Mouse (Mus musculus) hindbrain, postnatal 0 days (tissue): ENCODE data around the gene Zfp366. TPM values are rescaled to one million over a fixed set of nuclear protein-coding genes. Genes with fewer than 3 reads are reported as not detected.

Experiments used
- ATAC-seq: fragments of 200-750 bp; cut with Nextera tagmentation; 2 replicates; pipeline ENCODE4 v1.8.0; 2017; ENCODE audit warnings: mild to moderate bottlenecking, moderate TSS enrichment, moderate library complexity
- DNase-seq: peaks from one replicate; pipeline ENCODE4 v3.0.0-alpha.2; 2015; ENCODE audit warnings: low spot score
- H3K27ac ChIP-seq: fragments of 300-500 bp; sonication (generic); 2 replicates; pipeline ENCODE4 v1.5.1; 2014; ENCODE audit warnings: mild to moderate bottlenecking
- H3K27me3 ChIP-seq: fragments of 300-500 bp; sonication (generic); 2 replicates; pipeline ENCODE4 v1.6.1; 2014; ENCODE audit warnings: low read length, mixed read lengths; ENCODE audit not compliant: insufficient read depth
- H3K36me3 ChIP-seq: fragments of 300-500 bp; sonication (generic); 2 replicates; pipeline ENCODE4 v1.6.1; 2014; ENCODE audit warnings: low read length, mixed read lengths; ENCODE audit not compliant: insufficient read depth
- H3K4me1 ChIP-seq: fragments of 300-500 bp; sonication (generic); 2 replicates; pipeline ENCODE4 v1.6.1; 2014; ENCODE audit warnings: antibody characterized with exemption, low read length, mixed read lengths; ENCODE audit not compliant: insufficient read depth
- H3K4me2 ChIP-seq: fragments of 300-500 bp; sonication (generic); 2 replicates; pipeline ENCODE4 v1.6.1; 2014; ENCODE audit warnings: low read depth, mild to moderate bottlenecking, low read length, moderate library complexity, mixed read lengths
- H3K4me3 ChIP-seq: fragments of 300-500 bp; sonication (generic); 2 replicates; pipeline ENCODE4 v1.5.1; 2014; ENCODE audit warnings: low read length
- H3K9ac ChIP-seq: fragments of 300-500 bp; sonication (generic); replicated peaks from 2 replicates; pipeline ENCODE4 v1.6.1; 2014; ENCODE audit warnings: mild to moderate bottlenecking, low read length, moderate library complexity, mixed read lengths
- H3K9me3 ChIP-seq: fragments of 300-500 bp; sonication (generic); 2 replicates; pipeline ENCODE4 v1.6.1; 2016; ENCODE audit warnings: low read length, mixed read lengths
- CTCF ChIP-seq: IDR thresholded peaks from 2 replicates; pipeline ENCODE4 v1.5.1; 2016; ENCODE audit warnings: antibody characterized with exemption, control low read depth, low read depth
- WGBS: fragments of 180-500 bp; shearing (Covaris S2); extraction: QIAGEN DNeasy Blood & Tissue Kit; methylation state at CpG from one replicate; pipeline ENCODE4 v1.1.7; 2014; 5-methylcytosine and 5-hydroxymethylcytosine counted together
- polyA plus RNA-seq: library from polyadenylated mRNA; unstranded; fragments of >200 nt; fragmentation: Nextera tagmentation; extraction: Ambion mirVana; gene quantifications from 2 replicates; pipeline ENCODE4 v1.2.1, GENCODE M21; 2015
- total RNA-seq: library from RNA; depleted of rRNA; stranded (reverse); fragments of >200 nt; gene quantifications from 2 replicates; pipeline ENCODE4 v1.2.3, GENCODE M21; 2014

Zfp366 gene
- total and polyA plus RNA-seq, 2 experiments from 2014 or later, result 0.30 to 2.2 TPM

GRCm38 (mm10) chr13:99262406-99262805, 77.8 kb downstream of the Zfp366 start:
- H3K9ac ChIP-seq, result no peak overlapping the region
- H3K4me1 ChIP-seq, result no peaks in the 10 kb centered on the region
- no peak overlapping the region for H3K27ac ChIP-seq
- no peak for TF ChIP-seq CTCF
- 91% methylated on average over 1 of the region's 1 CpGs for WGBS
- no peaks in the 10 kb centered on the region for H3K9me3 ChIP-seq
- no peak for DNase-seq
- H3K4me2 ChIP-seq, result no peak overlapping the region
- H3K36me3 ChIP-seq, result no peaks in the 10 kb centered on the region
- H3K4me3 ChIP-seq, result no peak overlapping the region
- ATAC-seq, result no peak
- no peaks in the 10 kb centered on the region for H3K27me3 ChIP-seq

- H3K9me3 ChIP-seq, result no peaks in the 10 kb centered on the region
- H3K27ac ChIP-seq, result no peak overlapping the region
- no peaks in the 10 kb centered on the region for H3K27me3 ChIP-seq
- H3K36me3 ChIP-seq, result no peaks in the 10 kb centered on the region
- ATAC-seq, result no peak
- no peak overlapping the region for H3K4me2 ChIP-seq
- no peak for DNase-seq
- H3K9ac ChIP-seq, result no peak overlapping the region
- 59% methylated on average over 4 of the region's 4 CpGs for WGBS
- no peak overlapping the region for H3K4me3 ChIP-seq
- no peak for TF ChIP-seq CTCF
- H3K4me1 ChIP-seq, result no peaks in the 10 kb centered on the region
Measured at GRCm38 (mm10) chr13:99263159-99263783, 78.6 kb downstream of the Zfp366 start.

GRCm38 (mm10) chr13:99264483-99264882, 79.9 kb downstream of the Zfp366 start:
- no peak for TF ChIP-seq CTCF
- Histone ChIP-seq H3K9me3 (no peaks in the 10 kb centered on the region), H3K27ac (no peak overlapping the region), H3K4me2 (no peak overlapping the region), H3K9ac (no peak overlapping the region), H3K36me3 (no peaks in the 10 kb centered on the region), H3K4me1 (no peaks in the 10 kb centered on the region), H3K27me3 (no peaks in the 10 kb centered on the region), H3K4me3 (no peak overlapping the region)
- 84% methylated on average over 6 of the region's 6 CpGs for WGBS
- no peak for DNase-seq
- no peak for ATAC-seq

GRCm38 (mm10) chr13:99272046-99272445, 87.4 kb downstream of the Zfp366 start:
- no peaks in the 10 kb centered on the region for H3K27me3 ChIP-seq
- H3K4me2 ChIP-seq, result no peak overlapping the region
- DNase-seq (no peak), ATAC-seq (no peak)
- H3K9me3 ChIP-seq, result no peaks in the 10 kb centered on the region
- WGBS, result 92% methylated on average over 3 of the region's 3 CpGs
- H3K4me1 ChIP-seq, result no peaks in the 10 kb centered on the region
- H3K27ac ChIP-seq, result no peak overlapping the region
- TF ChIP-seq CTCF, result no peak
- no peak overlapping the region for H3K4me3 ChIP-seq
- no peak overlapping the region for H3K9ac ChIP-seq
- no peaks in the 10 kb centered on the region for H3K36me3 ChIP-seq

GRCm38 (mm10) chr13:99277521-99277920, 92.9 kb downstream of the Zfp366 start:
- no peak for TF ChIP-seq CTCF
- WGBS, result 100% methylated on average over 3 of the region's 3 CpGs
- H3K27me3 ChIP-seq, result no peaks in the 10 kb centered on the region
- no peak for DNase-seq
- no peak for ATAC-seq
- no peak overlapping the region for H3K4me3 ChIP-seq
- no peaks in the 10 kb centered on the region for H3K36me3 ChIP-seq
- H3K27ac ChIP-seq, result no peak overlapping the region
- no peak overlapping the region for H3K9ac ChIP-seq
- H3K4me1 ChIP-seq, result no peaks in the 10 kb centered on the region
- H3K4me2 ChIP-seq, result no peak overlapping the region
- H3K9me3 ChIP-seq, result no peaks in the 10 kb centered on the region

- H3K27me3 ChIP-seq, result no peaks in the 10 kb centered on the region
- no peak for TF ChIP-seq CTCF
- H3K36me3 ChIP-seq, result no peaks in the 10 kb centered on the region
- 87% methylated on average over 6 of the region's 6 CpGs for WGBS
- no peak for ATAC-seq
- H3K4me3 ChIP-seq, result no peak overlapping the region
- no peaks in the 10 kb centered on the region for H3K9me3 ChIP-seq
- H3K9ac ChIP-seq, result no peak overlapping the region
- H3K27ac ChIP-seq, result no peak overlapping the region
- no peak overlapping the region for H3K4me2 ChIP-seq
- no peak for DNase-seq
- H3K4me1 ChIP-seq, result peaks cover 7% of the 10 kb centered on the region; the same call in 1 of the 2 replicates
Measured at GRCm38 (mm10) chr13:99278511-99278910, 93.9 kb downstream of the Zfp366 start.

GRCm38 (mm10) chr13:99279351-99279750, 94.7 kb downstream of the Zfp366 start:
- ATAC-seq (no peak), DNase-seq (no peak)
- no peak overlapping the region for H3K4me2 ChIP-seq
- TF ChIP-seq CTCF, result no peak
- H3K9me3 ChIP-seq, result no peaks in the 10 kb centered on the region
- H3K4me1 ChIP-seq, result peaks cover 15% of the 10 kb centered on the region
- no peak overlapping the region for H3K9ac ChIP-seq
- 62% methylated on average over 10 of the region's 10 CpGs for WGBS
- no peaks in the 10 kb centered on the region for H3K36me3 ChIP-seq
- H3K27ac ChIP-seq, result no peak overlapping the region
- H3K27me3 ChIP-seq, result no peaks in the 10 kb centered on the region
- H3K4me3 ChIP-seq, result no peak overlapping the region
